Mouse (Mus musculus) forelimb bud, embryonic 11.5 days (tissue): ENCODE data around the gene Rps11.
"Not testable (repeated sequence)": the region's sequence is repeated elsewhere in the genome, so short reads cannot be mapped to it uniquely, and the experiment has no call there.

Source experiments
- DNase-seq: peaks from one replicate; pipeline ENCODE4 v3.0.0-alpha.2; 2012; ENCODE audit warnings: low read depth, low spot score

The Rps11 gene

GRCm38 (mm10) chr7:45133446-45134159 lies 9.4 kb upstream of the Rps11 start:
- no peak for DNase-seq

- no peak for DNase-seq
Measured at GRCm38 (mm10) chr7:45131850-45132249, 7.6 kb upstream of the Rps11 start.

- no peak for DNase-seq
Measured at GRCm38 (mm10) chr7:45129776-45130512, 5.7 kb upstream of the Rps11 start.

GRCm38 (mm10) chr7:45129318-45129717 lies 5.1 kb upstream of the Rps11 start:
- DNase-seq, result peak; percentile 68

GRCm38 (mm10) chr7:45128624-45129246 lies 4.5 kb upstream of the Rps11 start, which contains the start of gene Rpl13a:
Rpl13a (minus strand) TSS chr7:45128761.
- DNase-seq, result peak; percentile 100

- DNase-seq, result no peak
Measured at GRCm38 (mm10) chr7:45127700-45128224, 3.5 kb upstream of the Rps11 start.

- DNase-seq, result no peak
Measured at GRCm38 (mm10) chr7:45126844-45127699, 2.8 kb upstream of the Rps11 start.

- DNase-seq, result no peak
Measured at GRCm38 (mm10) chr7:45126147-45126843, 2.1 kb upstream of the Rps11 start.

- not testable (repeated sequence) for DNase-seq
Measured at GRCm38 (mm10) chr7:45125649-45126048, 1.4 kb upstream of the Rps11 start.

- peak; percentile 67 for DNase-seq
Measured at GRCm38 (mm10) chr7:45125144-45125600, 933 bp upstream of the Rps11 start.

- no peak for DNase-seq
Measured at GRCm38 (mm10) chr7:45123186-45123570, 1.1 kb downstream of the Rps11 start.

- no peak for DNase-seq
Measured at GRCm38 (mm10) chr7:45122561-45123185, 1.6 kb downstream of the Rps11 start.

- no peak for DNase-seq
Measured at GRCm38 (mm10) chr7:45121966-45122365, 2.3 kb downstream of the Rps11 start.

- DNase-seq, result no peak
Measured at GRCm38 (mm10) chr7:45121404-45121803, 2.8 kb downstream of the Rps11 start.

GRCm38 (mm10) chr7:45119780-45120709 lies 4.2 kb downstream of the Rps11 start:
- no peak for DNase-seq

GRCm38 (mm10) chr7:45118336-45118735 lies 5.9 kb downstream of the Rps11 start:
- no peak for DNase-seq

GRCm38 (mm10) chr7:45117566-45117965 lies 6.7 kb downstream of the Rps11 start:
- no peak for DNase-seq

GRCm38 (mm10) chr7:45113476-45113875 lies 10.8 kb downstream of the Rps11 start:
- no peak for DNase-seq

GRCm38 (mm10) chr7:45112529-45112928 lies 11.7 kb downstream of the Rps11 start:
- no peak for DNase-seq
